Mouse (Mus musculus): ENCODE measurements around the gene Efr3b. TPM values are rescaled to one million over a fixed set of nuclear protein-coding genes. Genes with fewer than 3 reads are reported as not detected.

The Efr3b gene
- polyA plus RNA-seq, 1 experiment from 2014 or later = 0.88 TPM

GRCm38 (mm10) chr12:4007766-4008165 is 30.9 kb downstream of the Efr3b start:
- Histone ChIP-seq H3K27ac (ENCODE audit: low read depth, low read length) (no peak overlapping the region), H3K9me3 (ENCODE audit: control insufficient read depth, low read length) (no peaks in the 10 kb centered on the region), H3K4me2 (no peak overlapping the region), H3K4me3 (ENCODE audit: low read depth, low read length) (no peak overlapping the region), H3K27me3 (replicated peaks; ENCODE audit: control insufficient read depth, insufficient read depth, low read length) (no peaks in the 10 kb centered on the region), H3K9ac (ENCODE audit: low read depth, low read length) (no peak overlapping the region), H3K4me1 (replicated peaks; ENCODE audit: control insufficient read depth, insufficient read depth, low read length) (no peaks in the 10 kb centered on the region), H3K36me3 (ENCODE audit: control insufficient read depth, insufficient read depth, low read length) (no peaks in the 10 kb centered on the region)
- no peak for DNase-seq (ENCODE audit: low spot score)
- ATAC-seq (replicated peaks; ENCODE audit: low FRiP score) = no peak
- 66% methylated on average over 4 of the region's 4 CpGs for WGBS

- 59% methylated on average over 4 of the region's 4 CpGs for WGBS
- ATAC-seq (replicated peaks; ENCODE audit: low FRiP score) (no peak), DNase-seq (ENCODE audit: low spot score) (no peak)
- H3K27ac ChIP-seq (ENCODE audit: low read depth, low read length) = no peak overlapping the region
- no peaks in the 10 kb centered on the region for H3K9me3 ChIP-seq (ENCODE audit: control insufficient read depth, low read length)
- H3K9ac ChIP-seq (ENCODE audit: low read depth, low read length) = no peak overlapping the region
- H3K36me3 ChIP-seq (ENCODE audit: control insufficient read depth, insufficient read depth, low read length) = no peaks in the 10 kb centered on the region
- H3K4me3 ChIP-seq (ENCODE audit: low read depth, low read length) = no peak overlapping the region
- H3K27me3 ChIP-seq (replicated peaks; ENCODE audit: control insufficient read depth, insufficient read depth, low read length) = no peaks in the 10 kb centered on the region
- H3K4me1 ChIP-seq (replicated peaks; ENCODE audit: control insufficient read depth, insufficient read depth, low read length) = no peaks in the 10 kb centered on the region
- H3K4me2 ChIP-seq = no peak overlapping the region
These were observed 31.5 kb downstream of the Efr3b start for GRCm38 (mm10) chr12:4007181-4007580.

DNA sequence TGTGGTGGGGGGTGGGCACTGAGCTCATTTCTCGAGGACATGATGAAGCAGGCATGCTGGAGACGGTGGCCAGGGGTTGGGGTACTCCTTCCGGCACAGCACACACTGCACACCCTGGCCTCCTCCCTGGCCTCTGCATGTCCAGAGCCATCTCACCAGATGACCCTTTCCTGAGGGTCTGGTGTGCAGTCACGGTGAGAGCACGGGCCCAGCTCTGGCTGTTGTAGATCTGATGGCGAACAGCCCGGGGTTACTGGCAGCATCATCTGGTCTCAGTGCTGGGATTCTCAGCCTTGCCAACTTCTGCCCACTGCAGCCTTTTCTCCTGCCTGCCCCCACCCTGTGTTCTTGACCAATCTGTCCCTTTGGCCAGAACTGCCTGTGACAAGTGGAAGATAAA is 32.6 kb downstream of the Efr3b start:
- Histone ChIP-seq H3K4me1 (replicated peaks; ENCODE audit: control insufficient read depth, insufficient read depth, low read length) (no peaks in the 10 kb centered on the region), H3K9ac (ENCODE audit: low read depth, low read length) (no peak overlapping the region), H3K9me3 (ENCODE audit: control insufficient read depth, low read length) (no peaks in the 10 kb centered on the region), H3K36me3 (ENCODE audit: control insufficient read depth, insufficient read depth, low read length) (no peaks in the 10 kb centered on the region), H3K27me3 (replicated peaks; ENCODE audit: control insufficient read depth, insufficient read depth, low read length) (no peaks in the 10 kb centered on the region), H3K27ac (ENCODE audit: low read depth, low read length) (no peak overlapping the region), H3K4me2 (no peak overlapping the region), H3K4me3 (ENCODE audit: low read depth, low read length) (no peak overlapping the region)
- no peak for ATAC-seq (replicated peaks; ENCODE audit: low FRiP score)
- WGBS = 68% methylated on average over 7 of the region's 7 CpGs
- no peak for DNase-seq (ENCODE audit: low spot score)

- H3K36me3 ChIP-seq (ENCODE audit: control insufficient read depth, insufficient read depth, low read length) = no peaks in the 10 kb centered on the region
- H3K4me3 ChIP-seq (ENCODE audit: low read depth, low read length) = no peak overlapping the region
- no peak overlapping the region for H3K4me2 ChIP-seq
- ATAC-seq (replicated peaks; ENCODE audit: low FRiP score) = no peak
- H3K9ac ChIP-seq (ENCODE audit: low read depth, low read length) = no peak overlapping the region
- H3K27ac ChIP-seq (ENCODE audit: low read depth, low read length) = no peak overlapping the region
- WGBS = 38% methylated on average over 6 of the region's 6 CpGs
- no peaks in the 10 kb centered on the region for H3K27me3 ChIP-seq (replicated peaks; ENCODE audit: control insufficient read depth, insufficient read depth, low read length)
- DNase-seq (ENCODE audit: low spot score) = no peak
- H3K4me1 ChIP-seq (replicated peaks; ENCODE audit: control insufficient read depth, insufficient read depth, low read length) = no peaks in the 10 kb centered on the region
- no peaks in the 10 kb centered on the region for H3K9me3 ChIP-seq (ENCODE audit: control insufficient read depth, low read length)
These were observed 34.1 kb downstream of the Efr3b start for GRCm38 (mm10) chr12:4004648-4005047.

- DNase-seq (ENCODE audit: low spot score) = no peak
- no peaks in the 10 kb centered on the region for H3K9me3 ChIP-seq (ENCODE audit: control insufficient read depth, low read length)
- WGBS = 81% methylated on average over 5 of the region's 5 CpGs
- no peak overlapping the region for H3K9ac ChIP-seq (ENCODE audit: low read depth, low read length)
- ATAC-seq (replicated peaks; ENCODE audit: low FRiP score) = no peak
- no peaks in the 10 kb centered on the region for H3K36me3 ChIP-seq (ENCODE audit: control insufficient read depth, insufficient read depth, low read length)
- H3K4me1 ChIP-seq (replicated peaks; ENCODE audit: control insufficient read depth, insufficient read depth, low read length) = no peaks in the 10 kb centered on the region
- H3K4me3 ChIP-seq (ENCODE audit: low read depth, low read length) = no peak overlapping the region
- H3K27ac ChIP-seq (ENCODE audit: low read depth, low read length) = no peak overlapping the region
- H3K27me3 ChIP-seq (replicated peaks; ENCODE audit: control insufficient read depth, insufficient read depth, low read length) = no peaks in the 10 kb centered on the region
- no peak overlapping the region for H3K4me2 ChIP-seq
These were observed 38.3 kb downstream of the Efr3b start for GRCm38 (mm10) chr12:4000406-4000805.

GRCm38 (mm10) chr12:3996749-3997148 is 42.0 kb downstream of the Efr3b start:
- no peaks in the 10 kb centered on the region for H3K36me3 ChIP-seq (ENCODE audit: control insufficient read depth, insufficient read depth, low read length)
- no peak overlapping the region for H3K4me2 ChIP-seq
- no peak for DNase-seq (ENCODE audit: low spot score)
- no peaks in the 10 kb centered on the region for H3K4me1 ChIP-seq (replicated peaks; ENCODE audit: control insufficient read depth, insufficient read depth, low read length)
- H3K9ac ChIP-seq (ENCODE audit: low read depth, low read length) = no peak overlapping the region
- ATAC-seq (replicated peaks; ENCODE audit: low FRiP score) = no peak
- H3K4me3 ChIP-seq (ENCODE audit: low read depth, low read length) = no peak overlapping the region
- H3K9me3 ChIP-seq (ENCODE audit: control insufficient read depth, low read length) = no peaks in the 10 kb centered on the region
- no peaks in the 10 kb centered on the region for H3K27me3 ChIP-seq (replicated peaks; ENCODE audit: control insufficient read depth, insufficient read depth, low read length)
- 77% methylated on average over 9 of the region's 9 CpGs for WGBS
- H3K27ac ChIP-seq (ENCODE audit: low read depth, low read length) = no peak overlapping the region

DNA sequence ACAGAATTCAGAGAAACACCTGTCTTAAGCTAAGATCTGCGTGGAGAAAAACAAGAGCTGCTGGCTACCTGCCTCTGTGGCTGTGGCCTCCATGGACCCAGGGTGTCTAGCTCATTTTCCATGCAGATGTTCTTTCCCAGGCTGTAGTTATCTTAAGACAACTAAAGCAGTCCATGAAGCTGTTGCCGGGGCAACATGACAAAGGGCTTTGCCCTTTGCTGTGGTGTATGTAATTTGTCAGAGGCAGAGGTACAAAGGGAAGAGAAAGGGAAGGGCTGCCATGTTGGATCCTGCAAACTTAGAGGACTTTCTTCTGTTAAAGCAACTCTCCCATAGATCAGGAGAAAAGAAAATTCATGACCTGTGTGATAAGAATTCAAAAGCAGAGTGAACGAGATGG is 47.7 kb downstream of the Efr3b start:
- Histone ChIP-seq H3K4me3 (ENCODE audit: low read depth, low read length) (no peak overlapping the region), H3K36me3 (ENCODE audit: control insufficient read depth, insufficient read depth, low read length) (no peaks in the 10 kb centered on the region), H3K27me3 (replicated peaks; ENCODE audit: control insufficient read depth, insufficient read depth, low read length) (no peaks in the 10 kb centered on the region), H3K4me1 (replicated peaks; ENCODE audit: control insufficient read depth, insufficient read depth, low read length) (no peaks in the 10 kb centered on the region), H3K9ac (ENCODE audit: low read depth, low read length) (no peak overlapping the region), H3K27ac (ENCODE audit: low read depth, low read length) (no peak overlapping the region), H3K4me2 (no peak overlapping the region), H3K9me3 (ENCODE audit: control insufficient read depth, low read length) (no peaks in the 10 kb centered on the region)
- WGBS = 79% methylated on average over 3 of the region's 3 CpGs
- DNase-seq (ENCODE audit: low spot score) = no peak
- ATAC-seq (replicated peaks; ENCODE audit: low FRiP score) = no peak

DNA sequence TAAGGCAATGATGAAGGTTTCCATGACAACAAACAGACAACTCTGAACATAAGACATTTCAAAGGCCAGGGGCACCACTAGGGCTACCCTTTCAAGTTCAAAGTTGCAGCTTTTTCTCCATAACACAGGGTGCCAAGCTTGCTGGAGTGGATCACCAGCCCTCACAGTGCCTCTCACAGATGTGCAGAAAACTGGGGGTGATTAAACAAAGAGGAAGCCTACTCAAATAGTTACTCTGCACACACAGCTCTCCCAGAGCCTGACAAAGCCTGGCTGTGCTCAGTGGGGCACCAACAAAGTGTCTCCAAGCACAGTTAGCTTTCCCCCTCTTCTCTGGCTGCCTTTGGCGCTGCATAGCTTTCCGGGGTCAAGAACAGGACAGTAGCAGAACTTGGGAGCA is 48.8 kb downstream of the Efr3b start:
- 25% methylated on average over 2 of the region's 2 CpGs for WGBS
- Histone ChIP-seq H3K9ac (ENCODE audit: low read depth, low read length) (no peak overlapping the region), H3K27me3 (replicated peaks; ENCODE audit: control insufficient read depth, insufficient read depth, low read length) (no peaks in the 10 kb centered on the region), H3K9me3 (ENCODE audit: control insufficient read depth, low read length) (no peaks in the 10 kb centered on the region), H3K4me1 (replicated peaks; ENCODE audit: control insufficient read depth, insufficient read depth, low read length) (no peaks in the 10 kb centered on the region), H3K4me2 (no peak overlapping the region), H3K36me3 (ENCODE audit: control insufficient read depth, insufficient read depth, low read length) (no peaks in the 10 kb centered on the region), H3K27ac (ENCODE audit: low read depth, low read length) (no peak overlapping the region), H3K4me3 (ENCODE audit: low read depth, low read length) (no peak overlapping the region)
- ATAC-seq (replicated peaks; ENCODE audit: low FRiP score) (no peak), DNase-seq (ENCODE audit: low spot score) (no peak)

- no peak overlapping the region for H3K27ac ChIP-seq (ENCODE audit: low read depth, low read length)
- H3K9ac ChIP-seq (ENCODE audit: low read depth, low read length) = no peak overlapping the region
- WGBS = 65% methylated on average over 9 of the region's 9 CpGs
- no peak overlapping the region for H3K4me2 ChIP-seq
- H3K27me3 ChIP-seq (replicated peaks; ENCODE audit: control insufficient read depth, insufficient read depth, low read length) = peaks cover 16% of the 10 kb centered on the region
- no peaks in the 10 kb centered on the region for H3K36me3 ChIP-seq (ENCODE audit: control insufficient read depth, insufficient read depth, low read length)
- peaks cover 5% of the 10 kb centered on the region; the same call in 1 of the 2 replicates for H3K4me1 ChIP-seq (replicated peaks; ENCODE audit: control insufficient read depth, insufficient read depth, low read length)
- H3K4me3 ChIP-seq (ENCODE audit: low read depth, low read length) = no peak overlapping the region
- no peak for DNase-seq (ENCODE audit: low spot score)
- no peaks in the 10 kb centered on the region for H3K9me3 ChIP-seq (ENCODE audit: control insufficient read depth, low read length)
- ATAC-seq (replicated peaks; ENCODE audit: low FRiP score) = no peak
These were observed 54.3 kb downstream of the Efr3b start for GRCm38 (mm10) chr12:3984446-3984845.

All from liver, embryonic 11.5 days (tissue).